Mouse (Mus musculus) liver, embryonic 12.5 days (tissue): ENCODE measurements at regions not wholly inside any gene's neighbourhood (a gene's known extent, or its start where the extent isn't known, plus 50 kb on each side); places are given as distances from the start of the nearest gene placed in this dataset.

Experiments
- ATAC-seq: fragments of 200-750 bp; cut with Nextera tagmentation; 2 replicates; pipeline ENCODE4 v1.8.0; 2017; ENCODE audit warnings: moderate number of reproducible peaks, mild to moderate bottlenecking, moderate library complexity
- H3K27ac ChIP-seq: fragments of 300-500 bp; sonication (generic); 2 replicates; pipeline ENCODE4 v1.5.1; 2016; ENCODE audit warnings: mild to moderate bottlenecking
- H3K27me3 ChIP-seq: fragments of 300-500 bp; sonication (generic); replicated peaks from 2 replicates; pipeline ENCODE4 v1.6.1; 2016; ENCODE audit warnings: mild to moderate bottlenecking, moderate library complexity
- H3K36me3 ChIP-seq: fragments of 300-500 bp; sonication (generic); 2 replicates; pipeline ENCODE4 v1.6.1; 2016; ENCODE audit warnings: mild to moderate bottlenecking, moderate library complexity
- H3K4me1 ChIP-seq: fragments of 300-500 bp; sonication (generic); 2 replicates; pipeline ENCODE4 v1.6.1; 2016
- H3K4me2 ChIP-seq: fragments of 300-500 bp; sonication (generic); 2 replicates; pipeline ENCODE4 v1.6.1; 2016; ENCODE audit warnings: mild to moderate bottlenecking, moderate library complexity
- H3K4me3 ChIP-seq: fragments of 300-500 bp; sonication (generic); 2 replicates; pipeline ENCODE4 v1.5.1; 2016; ENCODE audit warnings: mild to moderate bottlenecking, moderate library complexity
- H3K9ac ChIP-seq: fragments of 300-500 bp; sonication (generic); 2 replicates; pipeline ENCODE4 v1.6.1; 2016; ENCODE audit warnings: mild to moderate bottlenecking, moderate library complexity
- H3K9me3 ChIP-seq: fragments of 300-500 bp; sonication (generic); replicated peaks from 2 replicates; pipeline ENCODE4 v1.6.1; 2016; ENCODE audit warnings: mild to moderate bottlenecking, moderate library complexity
- WGBS: fragments of 180-500 bp; shearing (Covaris S2); methylation state at CpG from one replicate; pipeline ENCODE4 v1.1.7; 2016; ENCODE audit not compliant: insufficient replicate concordance; 5-methylcytosine and 5-hydroxymethylcytosine counted together

- no peak for ATAC-seq
- no peak overlapping the region for H3K9ac ChIP-seq
- no peaks in the 10 kb centered on the region for H3K36me3 ChIP-seq
- H3K9me3 ChIP-seq = no peaks in the 10 kb centered on the region
- H3K4me2 ChIP-seq = no peak overlapping the region
- no peak overlapping the region for H3K4me3 ChIP-seq
- H3K27ac ChIP-seq = no peak overlapping the region
- WGBS = 44% methylated on average over 3 of the region's 3 CpGs
- H3K27me3 ChIP-seq = no peaks in the 10 kb centered on the region
- no peaks in the 10 kb centered on the region for H3K4me1 ChIP-seq
Observed at GRCm38 (mm10) chr5:46406404-46406803, 549.0 kb upstream of the Lcorl start.

DNA sequence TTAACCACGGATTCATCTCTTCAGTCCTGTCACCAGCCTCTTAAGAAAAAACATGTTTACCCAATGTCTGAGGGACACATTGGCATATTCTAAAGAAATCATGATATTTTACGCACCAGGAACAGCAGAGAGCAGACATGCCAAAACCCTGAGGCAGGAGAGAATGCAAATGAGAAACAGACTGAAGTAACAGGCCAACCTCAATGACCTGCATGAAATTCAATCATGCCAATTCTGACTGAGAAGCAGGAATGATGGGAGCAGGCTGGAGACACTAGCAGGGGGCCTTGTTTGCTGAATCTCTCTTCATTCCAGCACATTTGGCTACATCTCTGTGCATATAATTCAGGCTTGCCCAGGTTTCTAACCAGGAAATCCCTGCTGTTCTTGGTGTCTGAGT is 529.2 kb upstream of the Lcorl start:
- no peak overlapping the region for H3K4me2 ChIP-seq
- no peaks in the 10 kb centered on the region for H3K4me1 ChIP-seq
- H3K27ac ChIP-seq = no peak overlapping the region
- 49% methylated on average over 2 of the region's 2 CpGs for WGBS
- no peak overlapping the region for H3K4me3 ChIP-seq
- no peaks in the 10 kb centered on the region for H3K9me3 ChIP-seq
- H3K27me3 ChIP-seq = no peaks in the 10 kb centered on the region
- no peak for ATAC-seq
- H3K9ac ChIP-seq = no peak overlapping the region
- no peaks in the 10 kb centered on the region for H3K36me3 ChIP-seq

DNA sequence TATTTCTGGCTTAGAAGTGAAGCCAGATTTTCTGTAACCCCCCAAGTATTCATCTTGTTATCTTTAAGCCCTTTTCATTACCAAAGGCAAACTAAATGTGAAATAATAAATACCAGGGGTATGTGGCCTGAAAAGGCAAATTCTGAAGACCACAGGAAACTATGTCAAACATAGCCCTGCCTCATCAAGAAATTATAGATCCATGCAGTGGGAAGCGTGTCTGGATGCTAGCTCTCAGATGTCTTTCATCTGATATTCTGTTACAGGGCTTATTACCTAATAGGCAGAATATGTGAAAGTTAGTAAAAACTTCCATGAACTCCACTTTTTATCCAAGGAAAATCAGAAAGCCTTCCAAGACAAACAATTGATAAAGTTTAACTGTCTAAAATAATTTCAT is 509.9 kb upstream of the Lcorl start:
- H3K4me1 ChIP-seq = no peaks in the 10 kb centered on the region
- no peaks in the 10 kb centered on the region for H3K27me3 ChIP-seq
- no peaks in the 10 kb centered on the region for H3K9me3 ChIP-seq
- 39% methylated on average over 1 of the region's 1 CpGs for WGBS
- H3K4me2 ChIP-seq = no peak overlapping the region
- H3K9ac ChIP-seq = no peak overlapping the region
- H3K27ac ChIP-seq = no peak overlapping the region
- H3K4me3 ChIP-seq = no peak overlapping the region
- no peak for ATAC-seq
- H3K36me3 ChIP-seq = no peaks in the 10 kb centered on the region

- no peak overlapping the region for H3K27ac ChIP-seq
- no peak overlapping the region for H3K9ac ChIP-seq
- no peaks in the 10 kb centered on the region for H3K4me1 ChIP-seq
- no peaks in the 10 kb centered on the region for H3K27me3 ChIP-seq
- no peak overlapping the region for H3K4me2 ChIP-seq
- ATAC-seq = no peak
- H3K9me3 ChIP-seq = no peaks in the 10 kb centered on the region
- no peaks in the 10 kb centered on the region for H3K36me3 ChIP-seq
- H3K4me3 ChIP-seq = no peak overlapping the region
- 67% methylated on average over 2 of the region's 2 CpGs for WGBS
Observed at GRCm38 (mm10) chr5:46363661-46364060, 506.2 kb upstream of the Lcorl start.

- Histone ChIP-seq H3K9ac (no peak overlapping the region), H3K9me3 (no peaks in the 10 kb centered on the region), H3K27ac (no peak overlapping the region), H3K4me2 (no peak overlapping the region), H3K36me3 (no peaks in the 10 kb centered on the region), H3K27me3 (no peaks in the 10 kb centered on the region), H3K4me3 (no peak overlapping the region), H3K4me1 (no peaks in the 10 kb centered on the region)
- 61% methylated on average over 1 of the region's 1 CpGs for WGBS
- no peak for ATAC-seq
Observed at GRCm38 (mm10) chr5:46361637-46362036, 504.2 kb upstream of the Lcorl start.

DNA sequence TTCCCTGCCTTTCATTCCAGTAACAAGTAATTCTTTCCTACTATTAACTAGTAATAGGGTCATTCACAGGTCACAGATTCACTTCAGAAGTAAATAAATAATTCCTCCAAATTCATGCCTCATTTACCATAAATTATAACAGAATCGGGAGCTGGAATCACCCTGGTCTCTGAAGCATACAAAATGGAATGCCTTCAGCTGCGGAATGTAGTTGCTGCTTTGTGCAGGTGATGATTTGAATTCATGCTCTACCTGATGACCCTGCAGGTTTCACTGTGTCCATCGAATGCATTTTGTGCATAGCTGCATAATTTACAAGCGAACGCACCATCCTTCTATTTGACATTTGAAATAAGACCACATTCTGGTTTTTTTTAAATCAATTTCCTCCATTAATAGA is 491.0 kb upstream of the Lcorl start:
- WGBS = 74% methylated on average over 5 of the region's 5 CpGs
- no peaks in the 10 kb centered on the region for H3K36me3 ChIP-seq
- H3K27ac ChIP-seq = no peak overlapping the region
- no peak overlapping the region for H3K4me3 ChIP-seq
- no peak overlapping the region for H3K4me2 ChIP-seq
- H3K9ac ChIP-seq = no peak overlapping the region
- no peaks in the 10 kb centered on the region for H3K4me1 ChIP-seq
- no peaks in the 10 kb centered on the region for H3K27me3 ChIP-seq
- H3K9me3 ChIP-seq = no peaks in the 10 kb centered on the region
- ATAC-seq = no peak

DNA sequence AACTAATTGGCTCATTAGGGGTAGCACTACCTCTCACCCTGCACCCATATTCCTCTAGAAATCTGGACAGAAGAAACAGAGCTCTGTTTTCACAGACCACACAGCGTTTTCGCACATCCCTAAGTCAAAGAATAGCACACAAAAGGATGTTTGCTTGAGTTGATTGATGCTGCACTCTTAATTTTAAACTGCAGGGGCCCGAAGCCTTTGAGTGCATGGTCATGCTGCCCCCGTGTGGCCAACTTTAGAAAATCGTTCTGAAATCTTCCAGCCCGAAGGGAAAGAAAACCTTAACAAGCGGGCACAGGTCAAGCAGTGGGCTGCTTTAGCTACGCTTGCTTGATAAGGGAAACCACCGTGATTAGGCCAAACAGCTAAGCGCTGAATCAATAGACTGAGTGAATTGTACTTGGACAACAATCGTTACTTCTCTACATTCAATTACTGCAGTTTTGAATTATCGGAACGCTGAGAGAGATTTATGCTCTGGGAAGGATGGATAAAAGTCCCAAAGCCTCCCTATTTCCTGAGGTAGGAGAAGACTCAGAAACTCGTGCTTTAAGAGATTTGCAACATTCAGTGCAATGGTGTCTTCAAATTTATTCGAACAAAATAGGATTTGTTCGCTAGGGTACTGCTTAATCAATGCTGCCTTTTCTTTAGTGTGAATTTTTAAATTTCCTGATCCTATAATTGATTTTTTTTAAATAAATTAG is 490.1 kb upstream of the Lcorl start:
- Histone ChIP-seq H3K9ac (no peak overlapping the region), H3K4me3 (no peak overlapping the region), H3K4me1 (no peaks in the 10 kb centered on the region), H3K36me3 (no peaks in the 10 kb centered on the region), H3K9me3 (no peaks in the 10 kb centered on the region), H3K27ac (no peak overlapping the region), H3K4me2 (no peak overlapping the region), H3K27me3 (no peaks in the 10 kb centered on the region)
- WGBS = 17% methylated on average over 16 of the region's 16 CpGs
- ATAC-seq = no peak

GRCm38 (mm10) chr5:46338461-46338860 is 481.0 kb upstream of the Lcorl start:
- no peak overlapping the region for H3K27ac ChIP-seq
- 65% methylated on average over 2 of the region's 2 CpGs for whole genome bisulfite sequencing
- H3K9ac ChIP-seq = no peak overlapping the region
- ATAC-seq = no peak
- no peaks in the 10 kb centered on the region for H3K36me3 ChIP-seq
- H3K27me3 ChIP-seq = no peaks in the 10 kb centered on the region
- no peaks in the 10 kb centered on the region for H3K4me1 ChIP-seq
- no peaks in the 10 kb centered on the region for H3K9me3 ChIP-seq
- no peak overlapping the region for H3K4me2 ChIP-seq
- H3K4me3 ChIP-seq = no peak overlapping the region

DNA sequence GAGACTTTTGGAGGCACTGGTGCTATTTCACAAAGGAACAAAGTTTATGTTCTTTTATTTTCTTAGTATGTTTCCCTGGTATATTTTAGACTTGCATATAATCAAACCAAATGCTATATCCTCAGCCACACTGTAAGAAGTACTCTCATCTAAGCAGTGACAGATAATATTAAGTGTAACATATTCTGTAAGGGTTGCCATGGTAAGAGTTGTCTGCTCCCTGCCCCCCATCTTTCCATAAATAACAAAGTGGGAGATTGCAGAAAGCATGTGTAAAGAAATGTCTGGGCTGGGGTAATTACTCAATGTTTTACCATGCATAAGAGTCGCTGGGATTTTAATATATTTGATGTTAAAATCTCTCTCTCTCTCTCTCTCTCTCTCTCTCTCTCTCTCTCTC is 473.5 kb upstream of the Lcorl start:
- Histone ChIP-seq H3K27me3 (no peaks in the 10 kb centered on the region), H3K4me1 (no peaks in the 10 kb centered on the region), H3K36me3 (no peaks in the 10 kb centered on the region), H3K9me3 (no peaks in the 10 kb centered on the region), H3K27ac (no peak overlapping the region), H3K9ac (no peak overlapping the region), H3K4me3 (no peak overlapping the region), H3K4me2 (no peak overlapping the region)
- ATAC-seq = no peak
- WGBS = 36% methylated on average over 1 of the region's 1 CpGs
